Mouse (Mus musculus) cerebellum, adult 18-20 months (tissue): ENCODE measurements around the gene Gm28729.

ENCODE experiments used
- DNase-seq, 2 experiments: peaks; one replicate each; pipeline ENCODE4 v3.0.0; 2021

Gm28729 gene

DNA sequence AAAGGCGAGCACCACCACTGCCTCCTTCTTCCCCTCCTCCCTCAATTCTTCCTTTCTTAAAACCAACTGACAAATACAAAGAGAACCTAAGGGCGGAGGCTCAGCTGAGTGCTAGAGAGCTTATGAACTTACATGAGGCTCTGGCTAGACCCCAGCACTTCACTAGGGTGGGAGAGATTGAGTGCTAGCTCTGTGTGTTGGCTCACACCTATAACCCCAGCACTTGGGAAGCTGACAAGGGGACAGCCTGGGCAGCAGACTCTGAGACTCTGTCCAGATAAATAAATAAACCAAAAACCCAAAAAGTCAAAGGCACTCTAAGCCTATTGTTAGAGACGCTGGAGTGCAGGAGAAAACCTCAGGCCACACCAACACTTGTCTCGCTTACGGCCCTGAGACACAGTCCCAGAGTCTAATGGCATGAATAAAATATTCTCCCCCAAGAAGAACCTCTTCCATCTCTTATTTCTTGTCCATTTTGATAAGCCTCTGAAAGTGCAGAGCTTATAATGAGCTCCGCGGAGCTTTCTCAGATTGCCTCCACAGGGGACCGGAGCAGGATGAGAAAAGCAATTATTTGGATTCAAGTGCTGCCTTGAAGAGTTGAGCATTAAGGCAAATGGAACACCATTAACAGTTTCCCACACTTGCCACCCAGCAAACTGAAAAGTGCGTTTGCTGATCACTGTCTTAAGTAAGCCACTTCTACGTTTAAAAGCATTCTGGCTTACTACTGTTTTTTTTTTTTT lies 64.8 kb downstream of the Gm28729 start:
- DNase-seq = no peak

DNA sequence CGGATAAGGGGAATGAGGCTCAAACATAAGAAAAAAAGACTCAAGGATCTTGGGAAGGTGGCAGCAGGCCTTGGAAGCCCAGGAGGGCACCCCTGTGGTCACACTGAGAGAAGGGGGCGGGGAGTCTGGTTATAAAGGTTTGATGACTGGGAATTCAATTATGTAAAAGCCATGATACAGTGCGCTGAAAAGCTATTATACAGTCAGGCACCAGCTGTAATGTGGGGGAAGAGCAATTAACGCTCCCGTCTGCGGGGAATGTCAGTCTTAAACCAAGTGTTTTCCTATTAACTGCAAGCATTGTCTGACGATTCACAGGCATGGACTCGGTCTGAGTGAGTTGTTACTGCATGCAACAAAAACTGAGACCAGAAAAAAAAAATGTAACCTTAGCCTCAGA lies 69.4 kb downstream of the Gm28729 start:
- DNase-seq = no peak

DNA sequence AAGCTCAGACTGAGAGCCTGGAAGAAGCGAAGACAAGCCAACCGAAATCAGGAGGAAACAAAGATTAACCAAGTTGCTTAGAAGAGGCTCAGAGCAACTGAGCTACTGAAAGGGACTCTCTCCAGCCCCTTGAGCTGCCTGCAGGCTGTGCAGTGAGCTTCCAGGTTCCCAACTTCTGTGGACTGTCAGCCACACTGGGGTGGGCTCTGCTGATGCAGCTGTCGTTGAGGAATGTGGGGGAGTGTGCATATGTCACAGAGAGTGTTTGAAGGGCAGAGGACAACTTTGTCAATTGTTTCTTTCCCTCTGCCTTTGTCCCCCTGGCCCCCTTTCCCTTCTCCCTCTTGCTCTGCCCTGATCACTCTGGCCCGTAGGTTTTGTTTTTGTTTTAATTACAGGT lies 72.1 kb downstream of the Gm28729 start:
- no peak for DNase-seq

DNA sequence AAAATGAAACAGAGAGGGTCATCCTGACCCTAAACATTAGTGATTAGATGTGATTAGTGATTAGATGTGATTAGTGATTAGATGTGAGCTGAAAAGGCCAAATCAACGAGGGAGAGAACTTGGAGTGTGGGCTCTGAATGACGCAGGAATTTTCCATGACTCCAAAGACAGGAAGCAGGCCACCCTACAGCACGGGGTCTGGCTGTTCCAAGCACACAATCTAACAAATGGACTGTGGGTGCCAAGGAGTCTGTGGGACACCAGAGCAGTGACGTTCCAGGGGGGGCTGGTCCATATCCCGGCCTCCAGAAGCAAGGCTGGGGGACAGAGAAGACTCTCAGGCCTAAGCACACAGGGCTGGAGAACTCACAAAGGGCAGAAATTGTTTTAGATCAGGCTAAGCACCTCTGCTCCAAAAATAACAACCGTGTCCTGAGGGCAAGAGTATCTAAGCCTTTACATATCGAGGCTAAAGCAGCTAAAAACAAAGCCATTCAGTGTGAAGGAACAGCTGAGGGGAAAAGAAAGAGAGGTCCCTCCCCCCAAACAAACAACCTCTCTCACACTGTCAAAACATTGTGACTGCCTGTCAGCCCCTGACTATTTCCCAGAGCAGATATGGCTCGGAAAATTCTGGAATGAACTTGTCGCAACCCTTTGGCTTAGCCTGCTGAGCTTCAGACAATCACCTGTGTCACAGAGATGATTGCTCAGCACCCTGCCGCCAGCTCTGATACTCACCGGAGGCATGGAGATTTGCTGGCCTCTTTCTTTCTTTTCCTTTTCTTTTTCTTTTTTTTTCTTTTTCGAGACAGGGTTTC lies 74.0 kb downstream of the Gm28729 start:
- DNase-seq = no peak

DNA sequence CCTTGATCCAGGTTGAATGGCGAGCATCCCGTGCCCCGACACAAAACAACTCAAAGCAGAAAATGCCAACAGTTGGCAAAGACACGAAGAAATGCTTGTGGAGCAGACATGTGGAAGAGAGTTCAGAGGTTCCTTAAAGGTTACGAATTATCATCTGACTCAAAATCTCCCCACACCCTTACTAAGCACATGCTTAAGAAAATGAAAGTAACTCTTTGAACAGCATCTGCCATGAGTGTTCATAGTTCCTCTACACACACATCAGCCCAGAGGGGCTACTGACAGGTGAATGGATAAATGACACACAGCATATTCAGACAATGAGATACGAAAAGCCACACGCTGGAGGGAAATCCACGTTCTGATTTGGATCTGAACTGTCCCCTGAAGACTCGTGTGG lies 75.5 kb downstream of the Gm28729 start:
- DNase-seq = no peak

DNA sequence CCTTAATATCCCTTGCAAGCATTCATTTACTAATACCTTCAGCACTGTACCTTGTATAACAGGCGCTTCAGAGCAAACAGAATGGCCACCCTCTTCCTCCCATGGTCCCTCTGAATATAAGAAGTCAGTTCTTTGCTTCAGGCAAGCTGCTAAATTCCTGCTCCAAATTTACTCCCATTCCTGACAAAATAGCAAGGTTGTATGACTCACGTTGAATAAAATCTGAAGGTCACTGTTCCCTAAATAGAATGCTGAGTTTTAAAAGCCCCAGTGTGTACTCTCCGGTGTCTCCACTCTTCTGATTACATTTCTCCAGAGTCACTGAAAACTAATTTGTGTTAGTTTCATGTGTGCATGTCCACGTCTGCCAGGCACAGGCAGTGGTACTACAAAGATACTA lies 79.7 kb downstream of the Gm28729 start:
- DNase-seq = no peak

DNA sequence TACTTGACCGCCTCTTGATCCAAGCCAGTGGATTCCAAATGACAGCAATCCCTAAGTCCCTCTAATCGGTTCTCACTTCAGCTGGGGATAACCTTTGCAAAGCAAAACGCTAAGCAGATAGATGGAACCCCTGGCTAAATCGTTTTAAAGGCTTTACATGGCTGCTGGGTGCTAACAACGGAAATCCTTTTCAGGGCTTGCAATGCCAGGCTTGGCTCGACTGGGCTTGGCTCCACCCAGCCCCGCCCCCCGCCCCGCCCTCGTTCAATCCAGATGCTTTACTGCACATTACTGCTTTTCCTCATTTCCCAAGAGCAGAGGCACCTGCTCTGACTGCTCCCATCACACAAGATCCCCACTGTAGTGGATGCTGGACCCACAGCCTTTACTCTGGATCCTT lies 83.0 kb downstream of the Gm28729 start:
- peak in 1 of 2 experiments; percentile 8 for DNase-seq

DNA sequence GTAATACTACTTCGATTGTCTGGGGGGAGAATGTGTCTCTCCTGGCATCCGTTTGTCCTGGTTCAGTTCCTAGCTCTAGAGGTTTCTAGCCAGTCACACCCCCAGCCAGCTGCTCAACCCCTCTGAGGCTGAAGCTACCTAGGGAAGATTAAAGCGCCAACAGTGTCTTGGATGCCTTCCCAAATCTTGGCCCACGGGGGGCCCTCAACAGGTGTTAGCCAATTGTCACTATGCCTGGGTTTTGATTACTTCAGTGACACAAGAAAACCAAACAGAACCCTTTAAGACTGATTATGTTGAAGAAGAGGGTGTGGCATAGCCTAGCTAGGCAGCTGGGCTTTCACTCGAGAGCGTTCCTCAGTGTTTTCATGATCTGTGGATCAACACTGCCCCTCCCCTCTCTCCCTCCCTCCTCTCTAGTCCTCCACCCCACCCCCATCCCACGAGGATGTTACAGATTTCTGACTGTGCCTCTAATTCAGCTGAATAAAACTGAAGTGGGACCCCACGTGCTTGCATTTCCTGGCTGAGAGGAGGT lies 86.7 kb downstream of the Gm28729 start:
- peak; percentile 14 to 26 for DNase-seq

DNA sequence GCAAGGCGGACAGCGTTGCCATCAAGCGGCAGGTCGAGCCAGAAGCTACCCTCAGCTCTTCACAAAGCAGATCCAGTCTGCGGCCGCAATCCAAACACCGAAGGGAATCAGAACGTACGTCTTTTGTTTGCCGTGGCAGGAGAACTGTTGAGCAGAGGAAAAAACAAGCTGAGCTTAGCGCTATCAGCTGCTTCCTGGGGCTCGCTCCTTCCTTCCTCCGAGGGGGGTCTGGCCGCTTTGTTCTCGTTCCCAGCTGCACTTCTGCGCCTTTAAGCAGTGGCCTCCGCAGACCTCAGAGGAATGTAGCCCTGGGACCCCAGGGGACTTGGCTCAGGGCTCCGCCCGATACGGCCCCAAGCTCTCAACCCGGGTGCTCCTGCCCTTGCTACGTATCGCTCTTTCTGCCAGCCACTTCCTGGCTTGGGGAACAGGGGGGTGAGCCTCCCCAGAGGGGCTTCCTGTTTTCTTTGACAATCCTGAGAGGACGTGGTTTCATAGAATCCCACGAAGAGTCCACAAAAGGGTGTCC lies 87.2 kb downstream of the Gm28729 start:
- peak; percentile 38 to 45 for DNase-seq

DNA sequence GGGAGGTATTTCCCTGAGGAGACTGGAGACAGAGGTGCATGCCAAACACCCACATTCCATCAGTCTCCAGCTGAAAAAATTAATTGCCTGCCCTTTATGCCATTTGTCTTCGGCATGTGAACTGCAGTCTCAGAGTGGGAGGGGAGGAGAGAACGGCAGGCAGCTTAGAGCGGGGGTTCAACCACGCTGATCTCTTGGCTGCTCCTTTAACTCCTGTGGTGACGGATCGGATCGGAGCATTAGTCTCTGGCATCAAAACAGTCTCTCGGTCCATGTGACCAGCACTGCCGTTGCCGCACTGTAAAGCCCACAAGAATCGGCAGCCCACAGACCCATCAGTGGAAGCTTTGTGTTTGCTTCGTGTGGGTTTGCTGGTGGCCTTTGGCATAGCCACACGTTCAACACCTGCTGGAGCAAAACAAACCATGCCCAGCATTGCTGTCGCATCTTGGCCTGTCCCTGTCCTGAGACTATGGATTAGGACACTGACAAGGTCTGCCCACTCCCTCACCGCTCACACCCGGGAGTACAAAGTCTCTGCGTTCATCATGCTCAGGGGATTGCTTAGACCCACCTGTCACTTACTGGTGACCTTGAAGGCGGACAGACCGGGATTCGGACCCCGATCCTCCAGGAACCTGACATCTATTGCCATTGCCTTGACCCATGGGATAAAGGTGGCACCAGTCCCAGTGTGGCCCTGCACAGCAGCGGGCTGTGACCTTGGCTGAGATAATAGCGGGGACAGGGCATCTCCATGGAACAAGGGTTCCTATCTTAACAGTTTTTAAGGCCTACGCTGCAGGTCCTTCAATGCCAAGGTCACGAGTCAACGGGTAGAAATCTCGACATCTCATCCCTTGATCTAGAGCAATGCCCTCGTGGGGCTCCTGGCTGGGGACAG lies 87.9 kb downstream of the Gm28729 start:
- DNase-seq = no peak
